Mouse (Mus musculus) hindbrain, postnatal 0 days (tissue): ENCODE results near the gene Tbl3. TPM values are rescaled to one million over a fixed set of nuclear protein-coding genes. Genes with fewer than 3 reads are reported as not detected.

Experiments
- ATAC-seq: fragments of 200-750 bp; cut with Nextera tagmentation; 2 replicates; pipeline ENCODE4 v1.8.0; 2017; ENCODE audit warnings: mild to moderate bottlenecking, moderate TSS enrichment, moderate library complexity
- DNase-seq: peaks from one replicate; pipeline ENCODE4 v3.0.0-alpha.2; 2015; ENCODE audit warnings: low spot score
- H3K27ac ChIP-seq: fragments of 300-500 bp; sonication (generic); 2 replicates; pipeline ENCODE4 v1.5.1; 2014; ENCODE audit warnings: mild to moderate bottlenecking
- H3K27me3 ChIP-seq: fragments of 300-500 bp; sonication (generic); 2 replicates; pipeline ENCODE4 v1.6.1; 2014; ENCODE audit warnings: low read length, mixed read lengths; ENCODE audit not compliant: insufficient read depth
- H3K36me3 ChIP-seq: fragments of 300-500 bp; sonication (generic); 2 replicates; pipeline ENCODE4 v1.6.1; 2014; ENCODE audit warnings: low read length, mixed read lengths; ENCODE audit not compliant: insufficient read depth
- H3K4me1 ChIP-seq: fragments of 300-500 bp; sonication (generic); 2 replicates; pipeline ENCODE4 v1.6.1; 2014; ENCODE audit warnings: antibody characterized with exemption, low read length, mixed read lengths; ENCODE audit not compliant: insufficient read depth
- H3K4me2 ChIP-seq: fragments of 300-500 bp; sonication (generic); 2 replicates; pipeline ENCODE4 v1.6.1; 2014; ENCODE audit warnings: low read depth, mild to moderate bottlenecking, low read length, moderate library complexity, mixed read lengths
- H3K4me3 ChIP-seq: fragments of 300-500 bp; sonication (generic); 2 replicates; pipeline ENCODE4 v1.5.1; 2014; ENCODE audit warnings: low read length
- H3K9ac ChIP-seq: fragments of 300-500 bp; sonication (generic); replicated peaks from 2 replicates; pipeline ENCODE4 v1.6.1; 2014; ENCODE audit warnings: mild to moderate bottlenecking, low read length, moderate library complexity, mixed read lengths
- H3K9me3 ChIP-seq: fragments of 300-500 bp; sonication (generic); 2 replicates; pipeline ENCODE4 v1.6.1; 2016; ENCODE audit warnings: low read length, mixed read lengths
- CTCF ChIP-seq: IDR thresholded peaks from 2 replicates; pipeline ENCODE4 v1.5.1; 2016; ENCODE audit warnings: antibody characterized with exemption, control low read depth, low read depth
- WGBS: fragments of 180-500 bp; shearing (Covaris S2); extraction: QIAGEN DNeasy Blood & Tissue Kit; methylation state at CpG from one replicate; pipeline ENCODE4 v1.1.7; 2014; 5-methylcytosine and 5-hydroxymethylcytosine counted together
- polyA plus RNA-seq: library from polyadenylated mRNA; unstranded; fragments of >200 nt; fragmentation: Nextera tagmentation; extraction: Ambion mirVana; gene quantifications from 2 replicates; pipeline ENCODE4 v1.2.1, GENCODE M21; 2015
- total RNA-seq: library from RNA; depleted of rRNA; stranded (reverse); fragments of >200 nt; gene quantifications from 2 replicates; pipeline ENCODE4 v1.2.3, GENCODE M21; 2014

Tbl3 gene
- total and polyA plus RNA-seq, 2 experiments from 2014 or later = 49.2 to 53.2 TPM

- Histone ChIP-seq H3K9me3 (no peaks in the 10 kb centered on the region), H3K36me3 (no peaks in the 10 kb centered on the region), H3K27ac (no peak overlapping the region), H3K4me1 (no peaks in the 10 kb centered on the region), H3K9ac (no peak overlapping the region), H3K4me3 (no peak overlapping the region), H3K27me3 (no peaks in the 10 kb centered on the region), H3K4me2 (no peak overlapping the region)
- 70% methylated on average over 3 of the region's 3 CpGs for WGBS
- ATAC-seq = no peak
- no peak for DNase-seq
- TF ChIP-seq CTCF = no peak
Measured at GRCm38 (mm10) chr17:24744381-24744780, 36.9 kb upstream of the Tbl3 start.

- ATAC-seq = no peak
- 68% methylated on average over 5 of the region's 5 CpGs for WGBS
Measured at GRCm38 (mm10) chr17:24743896-24744295, 36.4 kb upstream of the Tbl3 start.

GRCm38 (mm10) chr17:24742307-24742706 lies 34.8 kb upstream of the Tbl3 start:
- Histone ChIP-seq H3K27ac (no peak overlapping the region), H3K9ac (no peak overlapping the region), H3K4me3 (no peak overlapping the region), H3K36me3 (no peaks in the 10 kb centered on the region), H3K4me2 (no peak overlapping the region), H3K4me1 (no peaks in the 10 kb centered on the region), H3K27me3 (no peaks in the 10 kb centered on the region), H3K9me3 (no peaks in the 10 kb centered on the region)
- 72% methylated on average over 8 of the region's 8 CpGs for WGBS
- no peak for ATAC-seq
- DNase-seq = no peak
- TF ChIP-seq CTCF = no peak

More at GRCm38 (mm10) chr17:24743896-24744295, 36.4 kb upstream of the Tbl3 start:
- Histone ChIP-seq H3K36me3 (no peaks in the 10 kb centered on the region), H3K27ac (no peak overlapping the region), H3K27me3 (no peaks in the 10 kb centered on the region), H3K4me3 (no peak overlapping the region), H3K9ac (no peak overlapping the region), H3K4me1 (no peaks in the 10 kb centered on the region), H3K9me3 (no peaks in the 10 kb centered on the region), H3K4me2 (no peak overlapping the region)
- TF ChIP-seq CTCF = no peak
- no peak for DNase-seq

GRCm38 (mm10) chr17:24739926-24740325 lies 32.5 kb upstream of the Tbl3 start:
- no peak for TF ChIP-seq CTCF
- Histone ChIP-seq H3K4me2 (no peak overlapping the region), H3K36me3 (no peaks in the 10 kb centered on the region), H3K27me3 (no peaks in the 10 kb centered on the region), H3K4me1 (0 out of 2 replicates have a peak, but pooled peaks cover 5% of the 10 kb centered on the region), H3K9me3 (no peaks in the 10 kb centered on the region), H3K9ac (no peak overlapping the region), H3K27ac (no peak overlapping the region), H3K4me3 (no peak overlapping the region)
- WGBS = 89% methylated on average over 8 of the region's 8 CpGs
- no peak for ATAC-seq
- DNase-seq = no peak

- DNase-seq = no peak
- H3K9me3 ChIP-seq = no peaks in the 10 kb centered on the region
- no peak for ATAC-seq
- no peaks in the 10 kb centered on the region for H3K36me3 ChIP-seq
- 0 out of 2 replicates have a peak, but pooled peaks cover 5% of the 10 kb centered on the region for H3K4me1 ChIP-seq
- no peak overlapping the region for H3K4me3 ChIP-seq
- no peak for TF ChIP-seq CTCF
- WGBS = 79% methylated on average over 4 of the region's 4 CpGs
- no peak overlapping the region for H3K27ac ChIP-seq
- no peaks in the 10 kb centered on the region for H3K27me3 ChIP-seq
- no peak overlapping the region for H3K9ac ChIP-seq
- H3K4me2 ChIP-seq = no peak overlapping the region
Measured at GRCm38 (mm10) chr17:24738238-24738637, 30.8 kb upstream of the Tbl3 start.

GRCm38 (mm10) chr17:24737135-24737810 lies 29.8 kb upstream of the Tbl3 start:
- Histone ChIP-seq H3K4me2 (peak overlapping the region; percentile 95), H3K27ac (0 out of 2 replicates have a peak overlapping the region, but pooled peaks have one; percentile 45), H3K4me1 (0 out of 2 replicates have a peak, but pooled peaks cover 5% of the 10 kb centered on the region), H3K4me3 (peak overlapping the region; percentile 59), H3K9ac (peak overlapping the region; percentile 64; the same call in 1 of the 2 replicates), H3K27me3 (no peaks in the 10 kb centered on the region), H3K36me3 (no peaks in the 10 kb centered on the region), H3K9me3 (no peaks in the 10 kb centered on the region)
- DNase-seq = no peak
- no peak for ATAC-seq
- TF ChIP-seq CTCF = no peak
- WGBS = 22% methylated on average over 8 of the region's 8 CpGs
